Mouse (Mus musculus): ENCODE data around the gene Lrrfip1.

GRCm38 (mm10) chr1:91069575-91069974, 71.0 kb downstream of the Lrrfip1 start:
- TF ChIP-seq CTCF (IDR thresholded peaks at IDR 0.05; ENCODE audit: control insufficient read depth, insufficient read depth, insufficient replicate concordance, low read depth, low read length) (no peak), POLR2A (IDR thresholded peaks at IDR 0.05; ENCODE audit: control insufficient read depth, low read depth, low read length) (no peak)
